Mouse (Mus musculus): ENCODE measurements around the gene Top1. TPM values are rescaled to one million over a fixed set of nuclear protein-coding genes. Genes with fewer than 3 reads are reported as not detected.

Gene Top1
- polyA plus RNA-seq, 1 experiment: 174 TPM

DNA sequence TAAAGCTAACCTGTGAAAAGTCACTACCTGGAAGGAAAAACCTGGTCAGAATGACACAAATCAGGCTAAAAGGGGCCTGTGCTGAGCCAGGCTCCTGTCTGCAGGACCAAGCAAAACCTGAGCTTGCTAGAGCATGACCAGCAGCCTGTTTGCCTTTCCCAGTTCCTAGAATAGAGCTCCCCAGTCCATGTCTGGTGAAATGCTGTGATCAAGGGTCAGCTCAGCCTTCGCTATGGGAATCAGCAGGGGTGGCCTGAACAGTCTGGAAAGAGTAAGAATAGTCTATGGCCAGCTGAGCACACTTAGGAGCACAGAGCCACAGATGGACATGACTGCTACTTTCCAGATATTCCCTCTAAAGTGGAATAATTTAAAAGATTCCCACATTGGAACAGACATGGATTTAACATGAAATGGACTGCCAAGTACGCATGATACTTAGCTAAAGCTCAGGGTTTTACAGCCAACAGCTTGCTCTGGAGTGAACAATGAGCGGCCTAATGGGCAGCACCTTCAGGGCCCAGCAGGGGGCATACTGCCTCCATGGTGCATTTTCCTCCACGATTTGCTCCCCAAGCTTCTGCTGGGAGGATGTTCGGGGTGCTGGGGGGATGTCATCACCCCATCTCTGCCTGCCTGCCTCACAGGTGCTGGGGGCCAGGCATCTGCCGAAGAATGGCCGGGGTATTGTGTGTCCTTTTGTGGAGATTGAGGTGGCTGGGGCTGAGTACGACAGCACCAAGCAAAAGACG lies 114.9 kb downstream of the Top1 start:
- Histone ChIP-seq H3K9ac (ENCODE audit: low read depth, poor library complexity, severe bottlenecking) (no peak overlapping the region), H3K36me3 (ENCODE audit: control insufficient read depth, insufficient read depth, low read length, poor library complexity, severe bottlenecking) (peaks cover 34% of the 10 kb centered on the region), H3K9me3 (replicated peaks; ENCODE audit: control insufficient read depth, insufficient read depth, low read length, poor library complexity, severe bottlenecking) (no peaks in the 10 kb centered on the region), H3K27me3 (ENCODE audit: control insufficient read depth, insufficient read depth, low read length, poor library complexity, severe bottlenecking) (no peaks in the 10 kb centered on the region), H3K27ac (ENCODE audit: insufficient read depth, low read length) (no peak overlapping the region), H3K4me1 (ENCODE audit: control insufficient read depth, insufficient read depth, low read length) (no peaks in the 10 kb centered on the region), H3K4me3 (ENCODE audit: low read depth, low read length) (no peak overlapping the region)
- TF ChIP-seq POLR2A (IDR thresholded peaks at IDR 0.05; ENCODE audit: insufficient read depth, low read length): no peak
- TF ChIP-seq CTCF (IDR thresholded peaks at IDR 0.05; ENCODE audit: low read depth, low read length): peak; percentile 39

DNA sequence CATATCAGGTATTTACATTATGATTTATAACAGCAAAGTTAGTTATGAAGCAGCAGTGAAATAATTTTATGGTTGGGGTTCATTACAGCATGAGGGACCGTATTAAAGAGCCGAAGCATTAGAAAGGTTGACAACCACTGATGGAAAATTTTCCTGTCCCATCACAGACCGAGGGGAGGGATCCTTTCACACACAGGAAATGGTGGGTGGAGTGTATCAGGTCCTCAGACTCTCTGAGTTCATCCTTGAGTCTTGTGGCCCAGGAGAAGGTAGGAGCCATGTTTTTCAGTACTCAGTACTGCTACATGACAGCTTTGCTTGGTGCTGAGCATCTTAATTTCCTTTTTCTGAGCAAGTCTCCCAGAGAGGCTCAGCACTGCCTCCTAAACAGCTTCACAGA lies 118.1 kb downstream of the Top1 start:
- Histone ChIP-seq H3K36me3 (ENCODE audit: control insufficient read depth, insufficient read depth, low read length, poor library complexity, severe bottlenecking) (peaks cover 20% of the 10 kb centered on the region; the same call in 1 of the 2 replicates), H3K27ac (ENCODE audit: insufficient read depth, low read length) (no peak overlapping the region), H3K4me1 (ENCODE audit: control insufficient read depth, insufficient read depth, low read length) (no peaks in the 10 kb centered on the region), H3K9ac (ENCODE audit: low read depth, poor library complexity, severe bottlenecking) (no peak overlapping the region), H3K4me3 (ENCODE audit: low read depth, low read length) (no peak overlapping the region), H3K9me3 (replicated peaks; ENCODE audit: control insufficient read depth, insufficient read depth, low read length, poor library complexity, severe bottlenecking) (no peaks in the 10 kb centered on the region), H3K27me3 (ENCODE audit: control insufficient read depth, insufficient read depth, low read length, poor library complexity, severe bottlenecking) (no peaks in the 10 kb centered on the region)
- TF ChIP-seq CTCF (IDR thresholded peaks at IDR 0.05; ENCODE audit: low read depth, low read length) (no peak), POLR2A (IDR thresholded peaks at IDR 0.05; ENCODE audit: insufficient read depth, low read length) (no peak), EP300 (IDR thresholded peaks at IDR 0.05; ENCODE audit: insufficient read depth, low read depth, low read length) (no peak)

DNA sequence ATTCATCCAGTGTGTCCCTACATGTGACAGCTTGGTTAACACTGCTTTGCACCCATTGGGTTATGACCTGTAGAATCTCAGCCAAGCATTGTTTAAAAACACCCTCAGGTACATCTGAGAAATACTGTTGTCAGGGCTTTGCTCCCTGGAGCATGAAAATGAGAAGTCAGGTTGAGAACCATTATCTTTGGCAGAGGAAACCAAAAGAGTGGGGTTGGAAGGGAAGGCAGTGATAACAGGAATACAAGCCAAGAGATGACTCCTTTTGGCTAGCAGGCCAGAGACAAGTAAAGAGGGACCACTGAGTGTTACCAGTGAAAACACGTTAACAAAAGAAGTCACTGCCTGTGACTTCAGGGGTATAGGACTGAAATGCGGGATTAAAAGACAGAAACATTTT lies 118.7 kb downstream of the Top1 start:
- Histone ChIP-seq H3K9ac (ENCODE audit: low read depth, poor library complexity, severe bottlenecking) (no peak overlapping the region), H3K36me3 (ENCODE audit: control insufficient read depth, insufficient read depth, low read length, poor library complexity, severe bottlenecking) (peaks cover 20% of the 10 kb centered on the region; the same call in 1 of the 2 replicates), H3K27ac (ENCODE audit: insufficient read depth, low read length) (no peak overlapping the region), H3K4me3 (ENCODE audit: low read depth, low read length) (no peak overlapping the region), H3K27me3 (ENCODE audit: control insufficient read depth, insufficient read depth, low read length, poor library complexity, severe bottlenecking) (no peaks in the 10 kb centered on the region), H3K4me1 (ENCODE audit: control insufficient read depth, insufficient read depth, low read length) (no peaks in the 10 kb centered on the region), H3K9me3 (replicated peaks; ENCODE audit: control insufficient read depth, insufficient read depth, low read length, poor library complexity, severe bottlenecking) (no peaks in the 10 kb centered on the region)
- TF ChIP-seq CTCF (IDR thresholded peaks at IDR 0.05; ENCODE audit: low read depth, low read length) (no peak), POLR2A (IDR thresholded peaks at IDR 0.05; ENCODE audit: insufficient read depth, low read length) (no peak), EP300 (IDR thresholded peaks at IDR 0.05; ENCODE audit: insufficient read depth, low read depth, low read length) (no peak)

DNA sequence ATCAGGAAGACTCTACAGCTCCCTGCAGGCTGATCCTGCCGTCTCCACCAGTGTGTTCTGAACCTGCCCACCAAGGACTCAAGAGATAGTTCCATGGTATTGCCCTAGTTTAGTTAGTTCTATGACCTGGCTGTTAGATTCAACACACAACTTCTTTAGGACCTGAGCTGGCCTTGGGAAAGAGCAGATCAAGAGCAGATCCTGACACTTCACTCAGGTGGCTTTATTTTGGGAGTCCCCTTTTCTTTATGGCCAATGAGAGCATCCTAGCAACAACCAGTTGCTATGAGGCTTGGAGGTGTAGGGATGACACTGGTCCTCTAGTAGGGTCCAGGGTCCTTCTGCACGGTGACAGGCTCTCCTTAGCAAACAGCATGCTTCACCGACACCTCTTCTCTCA lies 119.4 kb downstream of the Top1 start:
- no peaks in the 10 kb centered on the region for H3K9me3 ChIP-seq (replicated peaks; ENCODE audit: control insufficient read depth, insufficient read depth, low read length, poor library complexity, severe bottlenecking)
- TF ChIP-seq CTCF (IDR thresholded peaks at IDR 0.05; ENCODE audit: low read depth, low read length) (no peak), EP300 (IDR thresholded peaks at IDR 0.05; ENCODE audit: insufficient read depth, low read depth, low read length) (no peak), POLR2A (IDR thresholded peaks at IDR 0.05; ENCODE audit: insufficient read depth, low read length) (no peak)
- no peaks in the 10 kb centered on the region for H3K4me1 ChIP-seq (ENCODE audit: control insufficient read depth, insufficient read depth, low read length)
- H3K9ac ChIP-seq (ENCODE audit: low read depth, poor library complexity, severe bottlenecking): no peak overlapping the region
- no peak overlapping the region for H3K27ac ChIP-seq (ENCODE audit: insufficient read depth, low read length)
- H3K36me3 ChIP-seq (ENCODE audit: control insufficient read depth, insufficient read depth, low read length, poor library complexity, severe bottlenecking): peaks cover 15% of the 10 kb centered on the region; the same call in 1 of the 2 replicates
- no peak overlapping the region for H3K4me3 ChIP-seq (ENCODE audit: low read depth, low read length)
- no peaks in the 10 kb centered on the region for H3K27me3 ChIP-seq (ENCODE audit: control insufficient read depth, insufficient read depth, low read length, poor library complexity, severe bottlenecking)

DNA sequence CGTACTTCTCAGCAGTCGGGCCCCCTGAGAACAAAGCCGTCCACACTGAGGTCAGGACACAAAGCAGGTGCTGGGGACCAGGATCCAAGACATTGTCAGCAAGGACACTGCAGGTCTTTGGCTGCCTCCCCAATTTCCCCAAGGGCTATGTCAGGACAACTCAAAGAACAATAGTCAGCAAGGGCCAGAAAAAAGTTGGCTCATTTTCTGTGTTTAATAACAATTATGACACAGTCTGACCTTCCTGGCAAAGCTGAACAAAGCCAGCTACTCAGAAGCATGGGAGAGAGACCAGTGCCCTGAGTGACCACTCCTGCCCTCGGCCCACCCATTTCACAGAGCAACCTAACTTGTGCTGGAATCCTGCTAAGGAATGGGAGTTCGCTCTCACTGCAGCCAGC lies 120.7 kb downstream of the Top1 start:
- Histone ChIP-seq H3K27me3 (ENCODE audit: control insufficient read depth, insufficient read depth, low read length, poor library complexity, severe bottlenecking) (no peaks in the 10 kb centered on the region), H3K9me3 (replicated peaks; ENCODE audit: control insufficient read depth, insufficient read depth, low read length, poor library complexity, severe bottlenecking) (no peaks in the 10 kb centered on the region), H3K4me1 (ENCODE audit: control insufficient read depth, insufficient read depth, low read length) (no peaks in the 10 kb centered on the region), H3K36me3 (ENCODE audit: control insufficient read depth, insufficient read depth, low read length, poor library complexity, severe bottlenecking) (peaks cover 6% of the 10 kb centered on the region; the same call in 1 of the 2 replicates), H3K27ac (ENCODE audit: insufficient read depth, low read length) (no peak overlapping the region), H3K9ac (ENCODE audit: low read depth, poor library complexity, severe bottlenecking) (no peak overlapping the region), H3K4me3 (ENCODE audit: low read depth, low read length) (no peak overlapping the region)
- TF ChIP-seq CTCF (IDR thresholded peaks at IDR 0.05; ENCODE audit: low read depth, low read length) (no peak), POLR2A (IDR thresholded peaks at IDR 0.05; ENCODE audit: insufficient read depth, low read length) (no peak), EP300 (IDR thresholded peaks at IDR 0.05; ENCODE audit: insufficient read depth, low read depth, low read length) (no peak)

DNA sequence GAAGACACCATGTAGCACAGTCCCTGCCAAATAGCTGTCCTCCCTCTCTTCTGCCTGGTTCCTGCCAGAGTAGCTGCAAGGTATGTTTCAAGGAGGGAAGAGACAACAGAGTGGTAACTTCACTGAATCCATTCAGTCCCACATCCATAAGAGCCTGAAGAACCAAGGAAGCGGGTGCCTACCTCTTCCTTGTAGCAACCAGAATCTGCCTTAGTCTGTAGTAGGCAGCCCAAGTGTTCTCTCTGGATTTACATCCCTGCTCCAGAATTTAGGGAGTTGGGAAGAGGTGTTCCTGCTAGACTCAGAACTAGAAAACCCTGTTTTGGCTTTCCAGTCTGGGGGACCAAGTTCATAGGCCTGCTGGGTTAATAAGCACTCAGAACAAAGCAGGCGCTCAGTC lies 121.5 kb downstream of the Top1 start:
- H3K36me3 ChIP-seq (ENCODE audit: control insufficient read depth, insufficient read depth, low read length, poor library complexity, severe bottlenecking): no peaks in the 10 kb centered on the region; the same call in 1 of the 2 replicates

More for the DNA sequence above, 121.5 kb downstream of the Top1 start:
- Histone ChIP-seq H3K9ac (ENCODE audit: low read depth, poor library complexity, severe bottlenecking) (no peak overlapping the region), H3K27me3 (ENCODE audit: control insufficient read depth, insufficient read depth, low read length, poor library complexity, severe bottlenecking) (no peaks in the 10 kb centered on the region), H3K9me3 (replicated peaks; ENCODE audit: control insufficient read depth, insufficient read depth, low read length, poor library complexity, severe bottlenecking) (no peaks in the 10 kb centered on the region), H3K4me3 (ENCODE audit: low read depth, low read length) (no peak overlapping the region), H3K4me1 (ENCODE audit: control insufficient read depth, insufficient read depth, low read length) (no peaks in the 10 kb centered on the region), H3K27ac (ENCODE audit: insufficient read depth, low read length) (no peak overlapping the region)
- TF ChIP-seq POLR2A (IDR thresholded peaks at IDR 0.05; ENCODE audit: insufficient read depth, low read length): no peak
- TF ChIP-seq CTCF (IDR thresholded peaks at IDR 0.05; ENCODE audit: low read depth, low read length): no peak
- no peak for TF ChIP-seq EP300 (IDR thresholded peaks at IDR 0.05; ENCODE audit: insufficient read depth, low read depth, low read length)

All from ES-Bruce4 (cell line).